Mouse (Mus musculus) neural tube, embryonic 14.5 days (tissue): Measurements from ENCODE around the gene Slc17a8. TPM values are rescaled to one million over a fixed set of nuclear protein-coding genes. Genes with fewer than 3 reads are reported as not detected.
"Not testable (repeated sequence)": the region's sequence is repeated elsewhere in the genome, so short reads cannot be mapped to it uniquely, and the experiment has no call there.

Experiments used
- ATAC-seq: fragments of 200-750 bp; cut with Nextera tagmentation; 2 replicates; pipeline ENCODE4 v1.8.0; 2017; ENCODE audit warnings: low read depth, mild to moderate bottlenecking, moderate TSS enrichment, moderate library complexity
- H3K27ac ChIP-seq: fragments of 300-500 bp; sonication (generic); 2 replicates; pipeline ENCODE4 v1.5.1; 2014; ENCODE audit warnings: low read depth, mild to moderate bottlenecking, control low read depth, low read length, moderate library complexity, mixed read lengths
- H3K27me3 ChIP-seq: fragments of 300-500 bp; sonication (generic); 2 replicates; pipeline ENCODE4 v1.6.1; 2014; ENCODE audit warnings: low read length; ENCODE audit not compliant: control insufficient read depth, insufficient read depth
- H3K36me3 ChIP-seq: fragments of 300-500 bp; sonication (generic); 2 replicates; pipeline ENCODE4 v1.6.1; 2014; ENCODE audit warnings: low read length, mixed read lengths; ENCODE audit not compliant: control insufficient read depth, insufficient read depth
- H3K4me1 ChIP-seq: fragments of 300-500 bp; sonication (generic); 2 replicates; pipeline ENCODE4 v1.6.1; 2014; ENCODE audit warnings: low read length; ENCODE audit not compliant: control insufficient read depth, insufficient read depth
- H3K4me2 ChIP-seq: fragments of 300-500 bp; sonication (generic); 2 replicates; pipeline ENCODE4 v1.6.1; 2014; ENCODE audit warnings: mild to moderate bottlenecking, low read depth, low read length, control low read depth
- H3K4me3 ChIP-seq: fragments of 300-500 bp; sonication (generic); 2 replicates; pipeline ENCODE4 v1.5.1; 2014; ENCODE audit warnings: low read depth, low read length, control low read depth, mixed read lengths
- H3K9ac ChIP-seq: fragments of 300-500 bp; sonication (generic); replicated peaks from 2 replicates; pipeline ENCODE4 v1.6.1; 2014; ENCODE audit warnings: low read depth, mild to moderate bottlenecking, control low read depth, low read length, mixed read lengths
- H3K9me3 ChIP-seq: fragments of 300-500 bp; sonication (generic); 2 replicates; pipeline ENCODE4 v1.6.1; 2016; ENCODE audit warnings: low read length; ENCODE audit not compliant: control insufficient read depth
- WGBS: fragments of 180-500 bp; shearing (Covaris S2); extraction: QIAGEN DNeasy Blood & Tissue Kit; methylation state at CpG from one replicate; pipeline ENCODE4 v1.1.7; 2014; 5-methylcytosine and 5-hydroxymethylcytosine counted together
- polyA plus RNA-seq: library from polyadenylated mRNA; unstranded; fragments of >200 nt; fragmentation: Nextera tagmentation; extraction: Ambion mirVana; gene quantifications from 2 replicates; pipeline ENCODE4 v1.2.1, GENCODE M21; 2014

Gene Slc17a8
- polyA plus RNA-seq = 0.13 and 0.37 TPM in 2 replicates

DNA sequence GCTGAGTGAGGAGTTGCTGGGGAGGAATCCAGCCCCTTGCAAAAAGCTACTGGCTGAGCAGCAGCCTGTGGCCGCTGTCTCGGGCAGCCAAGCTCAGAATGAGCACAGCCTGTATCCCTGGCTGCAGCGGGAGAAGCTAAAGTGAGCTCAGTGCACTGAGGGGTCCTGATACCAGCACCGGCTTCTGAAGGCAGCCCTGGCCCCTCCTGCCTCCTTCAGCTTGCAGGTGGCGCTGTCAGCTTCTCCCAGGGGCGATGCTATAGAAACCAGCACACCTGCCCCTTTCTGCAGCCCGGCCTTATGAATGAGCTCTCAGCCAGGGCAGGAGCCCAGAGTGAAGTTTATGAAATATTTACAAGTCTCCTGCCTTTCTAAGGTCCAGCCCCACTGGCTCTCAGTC lies at the start of gene Slc17a8:
Gene Slc17a8 (minus strand): TSS at position 125 of the 400 bp plus-strand sequence.
- Histone ChIP-seq H3K4me3 (no peak within 1 kb of the TSS), H3K4me1 (no peaks in the 10 kb centered on the region), H3K9ac (no peak within 1 kb of the TSS), H3K4me2 (no peak within 1 kb of the TSS), H3K27ac (no peak within 1 kb of the TSS), H3K9me3 (no peaks in the 10 kb centered on the region), H3K36me3 (no peaks in the 10 kb centered on the region), H3K27me3 (no peaks in the 10 kb centered on the region)
- 24% methylated on average over 7 of the region's 7 CpGs for WGBS
- no peak for ATAC-seq

DNA sequence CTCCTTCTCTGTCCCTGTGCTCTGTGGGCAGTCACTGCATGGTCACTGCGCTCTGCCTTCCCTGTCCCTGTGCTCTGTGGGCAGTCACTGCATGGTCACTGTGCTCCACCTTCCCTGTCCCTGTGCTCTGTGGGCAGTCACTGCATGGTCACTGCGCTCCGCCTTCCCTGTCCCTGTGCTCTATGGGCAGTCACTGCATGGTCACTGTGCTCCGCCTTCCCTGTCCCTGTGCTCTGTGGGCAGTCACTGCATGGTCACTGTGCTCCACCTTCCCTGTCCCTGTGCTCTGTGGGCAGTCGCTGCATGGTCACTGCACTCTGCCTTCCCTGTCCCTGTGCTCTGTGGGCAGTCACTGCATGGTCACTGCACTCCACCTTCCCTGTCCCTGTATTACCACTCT lies 49.3 kb upstream of the Slc17a8 start:
- not testable (repeated sequence) for H3K36me3 ChIP-seq, H3K9ac ChIP-seq, H3K4me3 ChIP-seq, ATAC-seq, H3K27me3 ChIP-seq, H3K4me2 ChIP-seq, H3K27ac ChIP-seq, H3K4me1 ChIP-seq, H3K9me3 ChIP-seq
- 98% methylated on average over 5 of the region's 5 CpGs for WGBS

DNA sequence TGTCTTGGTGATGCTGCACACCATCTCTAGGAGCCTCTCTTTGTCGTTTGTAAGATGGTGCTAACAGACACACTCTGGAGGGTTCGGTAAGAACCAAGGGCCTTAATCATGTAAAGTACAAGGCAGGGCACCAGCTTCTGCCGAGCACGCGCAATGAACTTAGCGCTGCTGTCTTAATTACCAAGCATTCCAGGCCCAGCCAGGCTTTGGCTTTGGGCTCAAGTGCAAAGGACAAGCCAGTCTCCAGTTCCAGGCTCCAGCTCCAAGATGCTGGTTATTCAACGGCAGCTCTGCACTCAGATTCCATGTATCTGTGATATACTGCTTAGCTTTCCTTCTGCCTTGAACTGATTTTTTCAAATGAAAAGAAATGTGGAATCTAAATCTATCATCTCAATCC lies 46.5 kb upstream of the Slc17a8 start:
- no peak overlapping the region for H3K9ac ChIP-seq
- no peak overlapping the region for H3K4me2 ChIP-seq
- ATAC-seq = no peak
- 0 out of 2 replicates have a peak, but pooled peaks cover 3% of the 10 kb centered on the region for H3K36me3 ChIP-seq
- H3K4me3 ChIP-seq = no peak overlapping the region
- no peaks in the 10 kb centered on the region for H3K9me3 ChIP-seq
- no peaks in the 10 kb centered on the region for H3K4me1 ChIP-seq
- H3K27me3 ChIP-seq = no peaks in the 10 kb centered on the region
- 85% methylated on average over 7 of the region's 7 CpGs for WGBS
- no peak overlapping the region for H3K27ac ChIP-seq

DNA sequence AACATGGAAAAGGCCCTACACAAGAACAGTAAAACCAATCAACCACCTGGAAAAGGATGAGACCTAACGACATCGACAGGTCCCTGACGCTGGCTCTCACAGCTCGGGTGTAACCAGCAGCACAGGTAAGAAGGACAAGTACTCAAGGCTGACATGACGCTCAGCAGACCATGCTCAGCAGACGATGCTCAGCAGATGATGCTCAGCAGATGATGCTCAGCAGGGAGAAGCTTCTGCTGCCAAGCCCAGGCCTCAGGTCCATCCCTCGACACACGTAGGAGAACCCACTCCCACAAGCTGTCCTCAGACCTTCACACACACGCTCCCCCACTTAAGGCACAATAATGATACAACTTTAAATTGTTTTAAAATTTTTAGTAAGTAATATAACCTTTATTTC lies 44.6 kb upstream of the Slc17a8 start:
- Histone ChIP-seq H3K9me3 (no peaks in the 10 kb centered on the region), H3K27me3 (no peaks in the 10 kb centered on the region), H3K4me3 (no peak overlapping the region), H3K4me2 (no peak overlapping the region), H3K4me1 (no peaks in the 10 kb centered on the region), H3K9ac (no peak overlapping the region), H3K36me3 (peaks cover 11% of the 10 kb centered on the region), H3K27ac (no peak overlapping the region)
- ATAC-seq = no peak
- WGBS = 90% methylated on average over 9 of the region's 9 CpGs

DNA sequence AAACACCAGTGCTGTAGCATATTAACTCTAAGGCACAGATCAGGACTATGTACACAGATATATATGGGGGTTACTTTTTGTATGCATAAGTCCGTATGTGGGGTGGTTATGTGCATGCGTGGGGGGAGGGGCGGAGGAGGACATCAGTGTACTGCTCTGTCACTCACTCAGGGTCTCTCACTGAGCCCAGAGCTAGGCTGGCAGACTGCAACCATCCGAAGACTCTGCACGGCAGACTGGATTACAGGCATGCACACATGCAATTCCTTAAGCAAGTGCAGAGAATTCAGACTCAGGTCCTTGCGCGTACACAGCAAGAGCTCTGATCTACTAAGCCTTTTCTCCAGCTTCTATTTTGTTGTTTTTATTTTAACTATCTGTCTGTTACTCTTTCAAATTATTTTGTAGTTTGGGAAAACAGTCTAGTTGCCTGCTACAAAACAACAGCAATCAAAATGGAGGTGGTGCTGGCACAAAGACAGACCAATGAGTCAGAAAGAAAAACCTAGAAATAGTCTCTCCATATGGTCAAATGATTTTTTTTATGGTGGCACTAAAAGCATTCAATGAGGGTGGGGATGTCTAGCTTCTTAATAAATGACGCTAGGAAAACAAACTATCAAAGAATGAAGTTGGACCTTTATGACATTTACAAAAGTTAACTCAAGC lies 44.1 kb upstream of the Slc17a8 start:
- peak; percentile 31; the same call in 1 of the 2 replicates for ATAC-seq
- H3K4me3 ChIP-seq = no peak overlapping the region
- H3K9me3 ChIP-seq = no peaks in the 10 kb centered on the region
- H3K36me3 ChIP-seq = peaks cover 11% of the 10 kb centered on the region
- no peak overlapping the region for H3K4me2 ChIP-seq
- no peak overlapping the region for H3K9ac ChIP-seq
- no peaks in the 10 kb centered on the region for H3K4me1 ChIP-seq
- H3K27ac ChIP-seq = no peak overlapping the region
- H3K27me3 ChIP-seq = no peaks in the 10 kb centered on the region
- WGBS = 96% methylated on average over 8 of the region's 8 CpGs

DNA sequence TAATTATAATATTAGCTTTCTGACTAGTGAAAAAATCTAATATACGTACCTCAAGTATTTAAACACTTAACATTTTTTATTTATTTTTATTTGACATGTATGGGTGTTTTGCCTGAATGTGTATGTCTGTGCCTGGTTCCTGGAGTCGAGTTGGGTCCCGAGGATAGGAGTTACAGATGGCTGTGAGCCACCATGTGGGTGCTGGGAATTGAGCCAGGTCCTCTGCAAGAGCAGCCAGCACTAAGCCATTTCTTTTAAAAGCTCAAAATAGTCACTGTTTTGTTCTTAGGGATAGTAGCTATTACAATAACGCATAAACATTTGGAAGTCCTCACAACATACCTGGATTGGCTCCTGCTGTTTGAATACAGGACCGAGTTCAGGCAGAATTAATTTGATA lies 35.3 kb upstream of the Slc17a8 start:
- peaks cover 40% of the 10 kb centered on the region for H3K36me3 ChIP-seq
- WGBS = 86% methylated on average over 5 of the region's 5 CpGs
- no peak overlapping the region for H3K4me3 ChIP-seq
- no peaks in the 10 kb centered on the region for H3K9me3 ChIP-seq
- no peaks in the 10 kb centered on the region for H3K4me1 ChIP-seq
- no peak for ATAC-seq
- H3K4me2 ChIP-seq = no peak overlapping the region
- H3K27me3 ChIP-seq = no peaks in the 10 kb centered on the region
- no peak overlapping the region for H3K27ac ChIP-seq
- no peak overlapping the region for H3K9ac ChIP-seq

DNA sequence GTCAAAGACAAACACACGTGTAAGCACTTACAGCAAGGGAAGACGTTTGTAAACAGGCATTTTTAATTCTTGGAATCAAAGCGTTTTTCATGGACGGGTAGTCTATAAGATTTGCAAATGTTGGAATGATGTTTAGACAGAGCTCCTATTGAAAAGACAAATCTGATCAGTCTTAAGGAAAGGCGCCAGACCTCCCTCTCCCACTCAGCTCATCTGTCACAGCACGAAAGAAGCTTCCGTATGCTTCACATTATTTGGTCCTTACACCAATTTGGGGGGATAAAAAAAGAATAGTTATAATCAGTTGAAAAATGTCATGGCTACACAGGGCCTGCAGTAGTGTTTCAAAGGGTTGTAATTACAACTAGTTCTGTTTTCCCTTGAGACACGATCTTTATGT lies 31.9 kb upstream of the Slc17a8 start:
- Histone ChIP-seq H3K27ac (no peak overlapping the region), H3K27me3 (no peaks in the 10 kb centered on the region), H3K4me1 (no peaks in the 10 kb centered on the region), H3K4me2 (no peak overlapping the region), H3K36me3 (peaks cover 38% of the 10 kb centered on the region), H3K9me3 (no peaks in the 10 kb centered on the region), H3K9ac (no peak overlapping the region), H3K4me3 (no peak overlapping the region)
- no peak for ATAC-seq
- WGBS = 90% methylated on average over 8 of the region's 8 CpGs

DNA sequence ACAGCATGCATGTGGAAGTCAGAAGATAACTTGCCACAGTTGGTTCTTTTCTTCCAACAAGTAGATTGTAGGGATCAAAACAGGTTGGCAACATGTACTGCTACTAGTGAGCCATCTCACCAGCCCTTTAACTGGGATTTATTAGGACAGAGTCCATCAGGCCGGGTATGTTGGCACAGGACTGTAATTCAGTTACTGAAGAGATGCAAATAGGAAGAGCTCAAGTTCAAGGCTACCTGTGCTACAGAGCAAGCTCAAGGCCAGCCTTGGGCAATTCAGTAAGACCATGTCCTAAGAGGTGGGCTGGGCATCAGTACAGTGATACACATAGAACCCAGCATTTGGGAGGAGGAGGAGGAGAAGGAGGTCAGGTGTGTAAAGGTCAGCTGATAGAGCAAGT lies 30.6 kb upstream of the Slc17a8 start:
- no peak for ATAC-seq
- H3K36me3 ChIP-seq = peaks cover 31% of the 10 kb centered on the region
- 85% methylated on average over 1 of the region's 1 CpGs for WGBS

DNA sequence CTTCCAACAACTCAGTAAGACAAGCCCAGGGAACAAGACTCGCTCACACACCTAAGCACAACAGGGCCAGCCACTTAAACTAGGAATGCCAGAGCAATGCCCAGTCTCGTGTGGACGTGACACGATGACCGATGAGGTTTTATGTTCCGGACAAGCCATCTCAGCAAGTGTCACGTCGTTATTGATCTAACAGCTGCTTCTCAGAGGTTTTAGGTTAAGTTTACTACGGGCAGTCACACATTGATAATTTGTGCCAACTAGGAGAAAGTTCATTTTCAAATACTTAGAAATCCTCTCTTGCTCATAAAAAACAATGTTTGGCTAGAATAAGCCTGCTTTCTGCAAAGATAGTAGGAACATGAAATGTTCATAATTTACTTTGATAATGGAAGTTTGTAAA lies 25.9 kb upstream of the Slc17a8 start:
- no peaks in the 10 kb centered on the region for H3K4me1 ChIP-seq
- no peak overlapping the region for H3K4me3 ChIP-seq
- no peaks in the 10 kb centered on the region for H3K9me3 ChIP-seq
- no peaks in the 10 kb centered on the region for H3K27me3 ChIP-seq
- H3K4me2 ChIP-seq = no peak overlapping the region
- H3K36me3 ChIP-seq = peaks cover 35% of the 10 kb centered on the region
- no peak overlapping the region for H3K27ac ChIP-seq
- ATAC-seq = no peak
- no peak overlapping the region for H3K9ac ChIP-seq
- WGBS = 89% methylated on average over 9 of the region's 9 CpGs

More for the DNA sequence above, 30.6 kb upstream of the Slc17a8 start:
- no peaks in the 10 kb centered on the region for H3K27me3 ChIP-seq
- no peak overlapping the region for H3K4me3 ChIP-seq
- H3K9ac ChIP-seq = no peak overlapping the region
- H3K9me3 ChIP-seq = no peaks in the 10 kb centered on the region
- H3K4me1 ChIP-seq = no peaks in the 10 kb centered on the region
- no peak overlapping the region for H3K27ac ChIP-seq
- no peak overlapping the region for H3K4me2 ChIP-seq
